Mouse (Mus musculus) stomach, embryonic 16.5 days (tissue): ENCODE measurements at regions not wholly inside any gene's neighbourhood (a gene's known extent, or its start where the extent isn't known, plus 50 kb on each side); places are given as distances from the start of the nearest gene placed in this dataset.

Experiments used
- ATAC-seq: fragments of 200-750 bp; cut with Nextera tagmentation; 2 replicates; pipeline ENCODE4 v1.8.0; 2017; ENCODE audit warnings: moderate number of reproducible peaks, moderate TSS enrichment; ENCODE audit not compliant: insufficient read depth, low FRiP score
- H3K27ac ChIP-seq: fragments of 300-500 bp; sonication (generic); 2 replicates; pipeline ENCODE4 v1.5.1; 2014; ENCODE audit warnings: low read length
- H3K27me3 ChIP-seq: fragments of 300-500 bp; sonication (generic); 2 replicates; pipeline ENCODE4 v1.6.1; 2014; ENCODE audit warnings: low read length, control low read depth, mixed read lengths; ENCODE audit not compliant: control insufficient read depth, insufficient read depth
- H3K36me3 ChIP-seq: fragments of 300-500 bp; sonication (generic); 2 replicates; pipeline ENCODE4 v1.6.1; 2014; ENCODE audit warnings: low read length; ENCODE audit not compliant: control insufficient read depth, insufficient read depth
- H3K4me1 ChIP-seq: fragments of 300-500 bp; sonication (generic); 2 replicates; pipeline ENCODE4 v1.6.1; 2014; ENCODE audit warnings: low read length, control low read depth, mixed read lengths; ENCODE audit not compliant: control insufficient read depth, insufficient read depth
- H3K4me2 ChIP-seq: fragments of 300-500 bp; sonication (generic); 2 replicates; pipeline ENCODE4 v1.6.1; 2014; ENCODE audit warnings: low read depth, low read length, mixed read lengths
- H3K4me3 ChIP-seq: fragments of 300-500 bp; sonication (generic); replicated peaks from 2 replicates; pipeline ENCODE4 v1.5.1; 2014; ENCODE audit warnings: mild to moderate bottlenecking, low read length
- H3K9ac ChIP-seq: fragments of 300-500 bp; sonication (generic); 2 replicates; pipeline ENCODE4 v1.6.1; 2014; ENCODE audit warnings: low read length
- H3K9me3 ChIP-seq: fragments of 300-500 bp; sonication (generic); replicated peaks from 2 replicates; pipeline ENCODE4 v1.6.1; 2016; ENCODE audit warnings: low read length, control low read depth; ENCODE audit not compliant: control insufficient read depth
- WGBS: fragments of 180-500 bp; shearing (Covaris S2); extraction: QIAGEN DNeasy Blood & Tissue Kit; methylation state at CpG from one replicate; pipeline ENCODE4 v1.1.7; 2014; 5-methylcytosine and 5-hydroxymethylcytosine counted together

- Histone ChIP-seq H3K27me3 (no peaks in the 10 kb centered on the region), H3K9ac (no peak overlapping the region), H3K4me3 (no peak overlapping the region), H3K27ac (no peak overlapping the region), H3K9me3 (no peaks in the 10 kb centered on the region), H3K36me3 (no peaks in the 10 kb centered on the region), H3K4me1 (0 out of 2 replicates have a peak, but pooled peaks cover 3% of the 10 kb centered on the region), H3K4me2 (no peak overlapping the region)
- peak; percentile 70; the same call in 1 of the 2 replicates for ATAC-seq
- 52% methylated on average over 10 of the region's 10 CpGs for WGBS
These were observed 136.6 kb downstream of the Ttc32 start for GRCm38 (mm10) chr12:9166218-9166908.

GRCm38 (mm10) chr12:9169008-9169407, 139.2 kb downstream of the Ttc32 start:
- Histone ChIP-seq H3K4me1 (0 out of 2 replicates have a peak, but pooled peaks cover 3% of the 10 kb centered on the region), H3K4me3 (no peak overlapping the region), H3K36me3 (no peaks in the 10 kb centered on the region), H3K27ac (no peak overlapping the region), H3K4me2 (no peak overlapping the region), H3K27me3 (no peaks in the 10 kb centered on the region), H3K9ac (no peak overlapping the region), H3K9me3 (no peaks in the 10 kb centered on the region)
- 51% methylated on average over 3 of the region's 3 CpGs for WGBS
- no peak for ATAC-seq

- Histone ChIP-seq H3K4me2 (no peak overlapping the region), H3K9ac (no peak overlapping the region), H3K4me3 (no peak overlapping the region), H3K27ac (no peak overlapping the region), H3K36me3 (no peaks in the 10 kb centered on the region), H3K4me1 (0 out of 2 replicates have a peak, but pooled peaks cover 3% of the 10 kb centered on the region), H3K9me3 (no peaks in the 10 kb centered on the region), H3K27me3 (no peaks in the 10 kb centered on the region)
- 12% methylated on average over 1 of the region's 1 CpGs for WGBS
- no peak for ATAC-seq
These were observed 143.9 kb downstream of the Ttc32 start for GRCm38 (mm10) chr12:9173680-9174079.

- Histone ChIP-seq H3K9ac (no peak overlapping the region), H3K9me3 (no peaks in the 10 kb centered on the region), H3K4me3 (no peak overlapping the region), H3K27me3 (no peaks in the 10 kb centered on the region), H3K27ac (no peak overlapping the region), H3K36me3 (no peaks in the 10 kb centered on the region), H3K4me2 (no peak overlapping the region), H3K4me1 (0 out of 2 replicates have a peak, but pooled peaks cover 2% of the 10 kb centered on the region)
- 31% methylated on average over 9 of the region's 9 CpGs for WGBS
- no peak for ATAC-seq
These were observed 144.5 kb downstream of the Ttc32 start for GRCm38 (mm10) chr12:9174327-9174726.

GRCm38 (mm10) chr12:9176198-9176597, 146.4 kb downstream of the Ttc32 start:
- 45% methylated on average over 2 of the region's 2 CpGs for WGBS
- H3K36me3 ChIP-seq, result no peaks in the 10 kb centered on the region
- no peak for ATAC-seq

GRCm38 (mm10) chr12:9178626-9179025, 148.8 kb downstream of the Ttc32 start:
- Histone ChIP-seq H3K4me1 (no peaks in the 10 kb centered on the region), H3K9ac (no peak overlapping the region), H3K27me3 (no peaks in the 10 kb centered on the region), H3K36me3 (no peaks in the 10 kb centered on the region), H3K9me3 (no peaks in the 10 kb centered on the region), H3K4me2 (no peak overlapping the region), H3K27ac (no peak overlapping the region), H3K4me3 (no peak overlapping the region)
- 27% methylated on average over 4 of the region's 4 CpGs for WGBS
- no peak for ATAC-seq

More at GRCm38 (mm10) chr12:9176198-9176597, 146.4 kb downstream of the Ttc32 start:
- H3K9ac ChIP-seq, result no peak overlapping the region
- no peak overlapping the region for H3K4me2 ChIP-seq
- H3K4me3 ChIP-seq, result no peak overlapping the region
- no peaks in the 10 kb centered on the region for H3K9me3 ChIP-seq
- H3K4me1 ChIP-seq, result no peaks in the 10 kb centered on the region
- H3K27me3 ChIP-seq, result no peaks in the 10 kb centered on the region
- H3K27ac ChIP-seq, result no peak overlapping the region

GRCm38 (mm10) chr12:9180677-9181076, 150.9 kb downstream of the Ttc32 start:
- no peak overlapping the region for H3K4me3 ChIP-seq
- H3K9ac ChIP-seq, result no peak overlapping the region
- H3K27me3 ChIP-seq, result no peaks in the 10 kb centered on the region
- H3K9me3 ChIP-seq, result no peaks in the 10 kb centered on the region
- no peak overlapping the region for H3K4me2 ChIP-seq
- no peak overlapping the region for H3K27ac ChIP-seq
- no peaks in the 10 kb centered on the region for H3K36me3 ChIP-seq
- no peaks in the 10 kb centered on the region for H3K4me1 ChIP-seq
- no peak for ATAC-seq
- WGBS, result 84% methylated on average over 4 of the region's 4 CpGs

GRCm38 (mm10) chr12:9191721-9192120, 161.9 kb downstream of the Ttc32 start:
- H3K36me3 ChIP-seq, result no peaks in the 10 kb centered on the region
- no peaks in the 10 kb centered on the region for H3K27me3 ChIP-seq
- ATAC-seq, result no peak
- no peak overlapping the region for H3K9ac ChIP-seq
- no peaks in the 10 kb centered on the region for H3K4me1 ChIP-seq
- WGBS, result 76% methylated on average over 5 of the region's 5 CpGs
- no peaks in the 10 kb centered on the region for H3K9me3 ChIP-seq
- H3K4me2 ChIP-seq, result no peak overlapping the region
- H3K27ac ChIP-seq, result no peak overlapping the region
- H3K4me3 ChIP-seq, result no peak overlapping the region

- Histone ChIP-seq H3K4me2 (no peak overlapping the region), H3K4me1 (no peaks in the 10 kb centered on the region), H3K9ac (no peak overlapping the region), H3K9me3 (no peaks in the 10 kb centered on the region), H3K27me3 (no peaks in the 10 kb centered on the region), H3K36me3 (no peaks in the 10 kb centered on the region), H3K27ac (no peak overlapping the region), H3K4me3 (no peak overlapping the region)
- no peak for ATAC-seq
- 70% methylated on average over 2 of the region's 2 CpGs for WGBS
These were observed 169.5 kb downstream of the Ttc32 start for GRCm38 (mm10) chr12:9199321-9199720.
